Mouse (Mus musculus) erythroblast, embryonic 14.5 days (primary cell): ENCODE measurements around the gene Gm28035.

Experiments
- GATA1 ChIP-seq: IDR thresholded peaks from 2 replicates; pipeline ENCODE4 v1.6.1; 2012; ENCODE audit warnings: low read length, inconsistent platforms, mixed read lengths
- TAL1 ChIP-seq: IDR thresholded peaks from 3 replicates; pipeline ENCODE4 v1.6.1; 2012; ENCODE audit warnings: low read length, inconsistent platforms, mixed read lengths

GRCm38 (mm10) chr2:30240267-30240666 lies at the start of gene Gm28035:
- TF ChIP-seq TAL1 (no peak), GATA1 (no peak)
